Mouse (Mus musculus) retina, adult 2 months (tissue): ENCODE measurements around the gene Plscr1.

Experiments
- DNase-seq: peaks from one replicate; pipeline ENCODE4 v3.0.0-alpha.2; 2012; ENCODE audit warnings: low read depth, low spot score

The Plscr1 gene

DNA sequence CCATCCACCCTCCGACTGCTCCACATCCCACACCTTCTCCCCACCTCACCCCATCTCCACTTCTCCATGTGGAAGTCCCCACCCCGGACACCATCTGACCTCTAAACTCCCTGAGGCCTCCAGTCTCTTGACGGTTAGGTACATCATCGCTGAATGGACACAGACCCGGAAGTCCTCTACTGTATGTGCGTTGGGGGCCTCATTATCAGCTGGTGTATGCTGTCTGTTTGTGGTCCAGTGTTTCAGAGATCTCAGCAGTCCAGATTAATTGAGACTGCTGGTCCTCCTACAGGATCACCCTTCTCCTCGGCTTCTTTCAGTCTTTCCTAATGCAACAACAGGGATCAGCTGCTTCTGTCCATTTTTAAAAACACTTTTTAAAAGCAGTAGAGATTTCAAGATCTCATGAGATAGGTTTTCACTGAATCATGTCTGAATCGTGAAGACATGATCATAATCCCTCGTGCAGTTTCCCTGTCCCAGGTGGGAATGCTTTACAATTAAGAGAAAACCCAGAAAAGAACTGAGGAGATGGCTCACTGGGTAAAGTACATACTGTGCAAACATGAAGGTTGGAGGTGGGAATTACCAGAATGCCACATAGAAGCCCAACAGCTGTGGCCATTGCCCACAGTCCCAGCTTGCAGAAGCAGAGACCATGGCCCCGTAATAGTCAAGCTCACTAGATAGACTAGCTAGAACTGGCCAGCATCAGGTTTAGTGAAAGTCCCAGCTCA, 4.2 kb downstream of the Plscr1 start:
- no peak for DNase-seq

DNA sequence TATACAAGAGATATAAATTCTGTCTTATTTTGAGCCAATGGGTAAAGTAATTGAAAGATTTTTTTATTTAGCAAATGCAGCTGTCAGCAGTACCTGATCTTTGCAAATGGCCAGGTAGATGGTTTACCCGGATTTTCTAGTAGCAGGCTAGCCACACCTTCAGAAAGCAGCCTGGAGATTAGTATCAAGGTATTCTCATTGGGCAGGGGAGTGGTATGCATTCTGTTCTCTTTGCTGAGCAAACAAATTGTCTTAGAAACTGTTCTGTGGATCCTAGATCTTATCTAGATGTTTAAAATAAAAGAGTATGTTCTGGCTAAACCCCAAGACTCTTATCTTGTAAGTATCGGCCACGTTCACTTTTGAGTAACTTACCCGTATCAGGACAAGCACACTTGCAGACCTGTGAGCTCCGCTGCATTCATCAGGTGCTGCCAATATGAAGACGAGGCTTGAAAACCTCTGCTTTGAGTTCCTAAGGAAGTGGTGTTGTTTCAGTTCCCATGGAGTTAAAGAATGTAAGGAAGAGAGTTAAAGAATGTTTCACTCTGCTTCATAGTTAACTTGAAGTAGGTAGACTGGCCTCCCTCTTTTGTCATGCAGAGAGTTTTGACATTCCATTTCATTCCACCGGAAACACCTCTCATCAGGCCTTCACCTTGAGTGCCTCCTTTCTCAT, 11.1 kb downstream of the Plscr1 start:
- no peak for DNase-seq

DNA sequence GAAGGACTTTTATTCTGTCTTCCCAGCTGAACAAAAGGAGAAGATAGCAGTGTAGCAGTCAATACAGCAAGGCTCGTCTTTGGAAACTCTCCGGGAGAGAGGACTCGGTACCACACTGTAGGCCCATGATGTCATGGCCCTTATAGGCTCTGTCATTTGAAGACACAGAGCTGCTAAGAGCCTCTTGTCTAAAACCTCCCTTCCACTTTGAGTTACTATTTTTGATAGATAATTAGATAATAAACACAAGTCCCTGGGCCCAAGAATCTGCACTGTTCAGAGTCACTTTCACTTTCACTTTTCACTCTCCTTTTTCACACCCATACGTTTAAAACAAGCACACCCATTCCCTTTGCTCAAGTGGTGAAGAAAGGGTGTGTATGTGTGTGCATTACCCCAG, 16.2 kb downstream of the Plscr1 start:
- no peak for DNase-seq

DNA sequence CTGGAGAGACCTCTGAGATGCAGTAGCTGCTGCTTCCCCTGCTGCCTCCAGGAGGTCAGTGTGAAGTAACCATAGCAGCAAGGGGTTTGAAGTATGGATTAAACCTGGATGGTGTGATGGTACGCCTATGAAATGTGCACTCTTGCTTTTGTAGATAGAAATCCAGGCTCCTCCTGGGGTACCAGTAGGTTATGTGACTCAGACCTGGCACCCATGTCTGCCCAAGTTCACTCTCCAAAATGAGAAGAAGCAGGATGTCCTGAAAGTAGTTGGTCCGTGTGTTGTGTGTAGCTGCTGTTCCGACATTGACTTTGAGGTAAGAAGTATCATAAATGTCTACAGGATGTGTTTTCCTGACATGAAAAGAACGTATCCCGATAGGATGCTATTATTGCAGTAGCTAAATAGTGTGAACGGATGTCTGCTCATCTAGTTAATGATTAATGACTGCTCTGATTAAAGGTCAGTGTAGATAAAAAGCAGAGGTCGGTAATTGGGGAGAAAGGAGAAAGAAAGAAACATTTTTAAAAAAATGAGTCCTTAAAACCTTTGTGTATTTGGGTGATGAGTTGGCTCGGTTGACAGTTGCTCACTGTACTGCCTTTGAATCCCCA, 17.1 kb downstream of the Plscr1 start:
- no peak for DNase-seq

DNA sequence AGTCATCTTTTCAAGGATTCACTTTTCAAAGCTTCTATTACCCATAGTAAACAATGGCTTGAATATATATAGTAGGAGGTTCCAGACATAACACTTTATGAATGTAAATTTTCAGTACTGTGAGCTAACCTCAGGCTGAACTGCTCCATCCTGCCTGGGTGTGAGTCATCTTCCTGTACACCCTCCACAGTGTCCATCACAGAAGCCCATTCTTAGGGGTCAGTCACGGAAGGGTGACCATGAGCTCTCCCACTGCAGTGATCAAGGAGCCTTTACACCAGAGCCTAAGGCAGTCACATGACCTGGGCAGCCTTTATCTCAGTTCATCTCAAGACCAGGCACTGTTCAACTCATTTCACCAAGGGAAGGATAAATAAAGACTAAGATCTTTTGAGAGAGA, 18.2 kb downstream of the Plscr1 start:
- DNase-seq = no peak

DNA sequence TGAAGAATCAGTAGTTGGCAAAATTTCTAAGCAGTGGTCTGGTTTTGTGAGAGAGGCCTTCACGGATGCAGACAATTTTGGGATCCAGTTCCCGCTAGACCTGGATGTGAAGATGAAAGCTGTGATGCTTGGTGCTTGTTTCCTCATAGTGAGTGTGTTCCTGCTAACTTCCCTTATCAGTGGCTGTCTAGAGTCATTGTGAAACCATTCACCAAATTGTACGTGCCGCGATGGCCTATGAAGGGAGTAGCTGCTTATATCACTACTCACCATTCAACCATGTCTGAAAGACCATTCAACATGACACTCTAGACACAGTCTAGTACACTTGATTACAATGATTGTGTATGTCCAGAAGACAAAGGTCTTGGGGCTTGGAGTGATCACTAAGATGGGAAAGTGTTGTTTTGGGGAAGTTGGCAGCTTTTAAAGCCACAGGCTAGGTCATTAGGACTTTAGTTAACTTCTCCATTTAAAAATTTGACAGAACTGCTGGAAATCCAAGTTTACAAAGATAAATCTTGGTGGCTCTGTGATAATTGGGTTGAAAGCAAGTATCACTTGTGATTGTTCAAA, 20.4 kb downstream of the Plscr1 start:
- no peak for DNase-seq

DNA sequence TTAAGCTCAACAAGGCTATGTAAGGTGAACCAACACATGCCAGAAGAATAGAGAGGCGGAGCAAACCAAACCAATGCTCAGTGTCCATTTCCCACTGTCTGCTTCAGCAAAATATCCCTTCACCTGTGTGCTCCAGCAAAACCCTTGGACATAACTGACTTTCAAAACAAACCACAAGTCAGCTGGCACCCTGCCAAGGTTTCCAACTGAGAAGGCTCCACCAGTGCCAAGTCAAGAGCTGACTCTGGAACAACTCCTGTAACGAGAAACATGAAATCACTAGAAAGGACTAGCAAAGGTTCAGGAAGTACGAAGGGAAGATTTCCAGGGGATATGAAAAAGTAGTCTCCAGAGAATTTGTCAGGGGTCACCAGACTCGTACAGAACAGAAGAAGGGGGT, 21.4 kb downstream of the Plscr1 start:
- no peak for DNase-seq

DNA sequence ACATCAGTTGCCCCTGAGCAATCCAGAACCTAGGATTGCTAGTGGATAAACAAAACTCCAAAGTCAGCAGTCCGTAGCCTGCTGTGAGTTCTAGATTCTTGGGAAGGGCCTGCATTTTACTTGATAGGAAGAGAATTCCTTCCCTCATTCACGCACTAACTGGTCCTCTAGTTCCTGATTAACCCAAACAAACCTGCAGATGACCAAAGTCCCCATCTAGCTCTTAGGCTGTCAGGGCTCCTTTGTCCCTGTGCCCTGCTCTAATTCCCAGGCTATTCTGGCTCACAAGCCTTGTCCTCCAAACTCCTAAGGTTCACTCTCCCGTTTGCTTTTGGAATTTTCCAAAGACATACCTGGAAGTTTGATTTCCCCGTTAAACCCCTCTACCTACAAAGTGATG, 23.1 kb downstream of the Plscr1 start:
- DNase-seq = no peak

DNA sequence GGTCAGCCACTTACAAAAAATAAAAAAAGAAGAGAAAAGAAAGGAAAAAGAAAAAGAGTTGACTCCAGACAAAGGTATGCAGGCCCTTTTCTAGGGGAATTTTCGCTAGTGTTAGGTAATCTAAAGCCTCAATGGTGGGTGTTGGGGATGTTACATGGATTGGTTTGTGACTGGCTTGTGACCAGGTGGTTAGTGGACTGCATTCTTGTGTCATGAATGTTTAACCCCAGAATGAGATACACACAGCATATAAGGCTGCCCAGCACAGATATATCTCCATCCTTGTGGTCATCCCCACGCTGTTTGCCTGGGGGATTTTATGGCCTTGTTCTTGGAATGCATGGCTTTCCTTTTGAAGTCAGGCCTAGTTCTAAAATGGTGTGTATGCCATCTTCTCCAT, 23.7 kb downstream of the Plscr1 start:
- DNase-seq = no peak

DNA sequence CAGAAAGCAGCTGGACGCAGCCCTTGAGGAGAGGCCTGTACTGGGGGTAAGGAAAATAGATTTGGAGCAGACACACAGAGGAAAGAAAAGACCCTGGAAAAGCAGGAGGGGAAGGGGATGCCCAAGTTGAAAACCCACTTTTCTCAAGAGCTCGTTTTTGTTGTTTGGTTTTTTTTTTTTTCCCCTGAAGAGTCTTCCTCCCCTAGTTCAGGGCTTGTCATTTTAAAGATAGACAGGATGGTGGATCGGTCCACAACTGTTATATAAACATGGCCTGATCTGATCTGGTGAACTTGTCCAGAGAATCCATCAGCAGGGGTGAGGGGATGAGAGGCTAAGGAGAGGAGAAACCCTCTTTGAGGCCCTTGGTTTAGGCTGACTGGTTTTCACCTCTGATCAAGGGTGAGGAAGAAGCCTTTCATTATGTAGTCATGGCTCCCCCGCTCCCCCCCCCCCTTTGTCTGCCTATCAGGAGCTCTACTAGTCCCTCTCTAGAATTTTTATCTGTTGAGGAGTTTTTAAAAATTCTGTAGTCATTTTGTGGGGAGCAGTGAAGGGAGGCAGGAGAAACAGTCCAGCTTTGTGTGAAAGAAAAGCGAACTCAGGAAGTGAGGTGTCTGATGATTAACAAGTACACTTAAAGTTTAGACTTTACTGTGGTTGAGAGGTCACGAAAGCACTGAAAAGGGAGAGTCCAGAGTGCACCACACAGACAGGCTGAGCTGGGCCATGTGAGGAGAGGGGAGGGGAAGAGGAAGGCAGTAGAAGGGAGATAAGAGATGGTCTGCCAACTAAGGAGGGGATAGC, 24.6 kb downstream of the Plscr1 start:
- no peak for DNase-seq

DNA sequence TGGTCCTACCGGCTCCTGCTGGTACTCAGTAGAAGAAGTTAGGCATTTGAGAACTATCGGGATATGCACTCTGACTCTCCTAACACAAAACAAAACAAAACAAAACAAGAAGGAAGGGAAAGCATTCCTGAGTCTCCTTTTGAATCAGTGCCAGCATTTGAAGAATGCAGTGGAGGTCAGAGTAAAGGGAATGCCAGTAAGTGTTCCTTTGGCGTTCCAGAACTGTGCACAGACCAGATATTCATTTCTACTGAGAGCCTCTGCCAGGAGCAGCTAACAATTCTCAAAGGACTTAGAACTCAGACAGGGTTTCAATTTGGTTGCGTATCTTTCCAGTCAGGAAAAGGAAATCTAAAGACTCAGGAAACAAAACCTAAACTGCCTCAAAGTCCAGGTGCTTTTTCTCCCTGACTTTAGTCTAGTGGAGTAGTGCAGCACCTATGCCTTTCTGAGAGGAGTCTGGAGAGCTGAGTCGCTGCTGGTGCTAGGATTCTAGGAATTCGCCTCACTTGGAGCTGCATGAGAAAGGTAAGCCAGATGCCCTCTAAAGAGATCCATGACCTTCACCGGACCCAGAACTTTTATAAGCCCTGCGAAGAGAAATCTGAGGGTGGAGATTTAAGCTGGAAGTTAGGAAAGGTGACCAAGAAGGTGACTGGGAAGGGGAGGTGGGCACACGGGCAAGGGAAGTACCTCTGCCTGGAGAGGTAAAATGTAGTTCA, 26.1 kb downstream of the Plscr1 start, which contains the start of gene Plscr2:
TSS of gene Plscr2 (plus strand) at position 117 of the 722 bp plus-strand sequence.
- no peak for DNase-seq

DNA sequence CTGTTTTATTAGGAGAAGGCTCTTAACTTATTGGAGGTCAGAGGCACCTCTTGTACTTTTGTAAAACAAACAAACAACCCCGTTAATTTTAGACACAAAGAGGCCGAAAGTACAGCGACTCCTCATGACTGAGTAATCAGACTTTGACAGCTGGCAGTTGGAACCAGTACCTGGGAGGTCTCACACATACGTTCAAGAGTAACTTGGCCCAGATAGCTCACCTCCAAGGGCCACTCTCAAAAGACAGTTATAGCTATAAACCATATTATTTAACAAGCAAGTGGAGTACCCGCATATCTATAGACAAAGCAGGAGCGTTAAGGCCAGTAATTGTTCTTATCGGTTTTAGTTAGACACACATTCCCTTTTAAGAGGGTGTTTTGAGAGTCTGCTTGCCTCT, 26.8 kb downstream of the Plscr1 start:
- DNase-seq = no peak

DNA sequence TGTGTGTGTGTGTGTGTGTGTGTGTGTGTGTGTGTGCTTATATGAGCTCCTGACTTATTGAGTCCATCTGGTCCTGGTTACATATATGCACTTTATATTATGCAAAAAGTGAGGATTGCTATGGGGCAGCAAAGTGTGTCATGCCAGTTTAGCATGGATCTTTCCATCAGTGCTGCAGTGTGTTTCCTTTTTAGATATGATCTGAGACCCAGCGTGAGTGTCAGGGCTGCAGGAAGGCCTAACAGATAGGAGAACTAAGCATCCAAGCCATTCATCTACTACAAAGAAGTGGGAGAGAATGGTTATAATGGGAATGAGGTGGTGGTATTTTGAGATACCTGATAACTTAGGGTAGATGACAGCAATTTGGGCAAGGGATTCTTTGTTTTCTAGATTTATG, 30.5 kb downstream of the Plscr1 start:
- DNase-seq = no peak

DNA sequence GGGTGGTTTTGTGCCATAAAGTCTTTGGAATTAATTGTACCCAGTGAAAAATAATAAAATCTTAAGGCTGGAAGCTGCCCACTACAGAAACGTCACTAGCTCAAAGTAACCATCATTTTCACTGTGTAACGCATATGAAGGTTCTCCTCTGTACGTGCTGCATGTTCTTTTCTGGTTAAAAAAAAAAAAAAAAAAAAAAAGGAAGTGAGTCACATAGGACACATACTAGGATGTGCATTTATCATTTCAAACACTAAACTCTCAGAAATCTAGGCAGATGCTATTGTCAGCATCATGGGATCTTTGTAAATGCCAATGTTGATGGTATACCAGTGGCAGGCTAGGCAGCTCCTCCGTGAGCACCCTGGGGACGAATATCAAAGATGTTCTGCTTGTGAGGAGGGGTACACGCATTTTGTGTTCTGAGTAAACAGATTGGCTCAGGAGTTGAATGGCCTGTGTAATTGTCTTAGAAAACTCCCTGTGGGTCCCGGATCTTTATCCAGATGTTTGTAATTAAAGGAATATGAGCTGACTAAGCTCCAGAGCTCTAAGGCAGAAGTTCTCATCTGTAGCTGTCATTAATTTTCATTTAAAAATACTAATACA, 33.1 kb downstream of the Plscr1 start:
- DNase-seq = no peak

DNA sequence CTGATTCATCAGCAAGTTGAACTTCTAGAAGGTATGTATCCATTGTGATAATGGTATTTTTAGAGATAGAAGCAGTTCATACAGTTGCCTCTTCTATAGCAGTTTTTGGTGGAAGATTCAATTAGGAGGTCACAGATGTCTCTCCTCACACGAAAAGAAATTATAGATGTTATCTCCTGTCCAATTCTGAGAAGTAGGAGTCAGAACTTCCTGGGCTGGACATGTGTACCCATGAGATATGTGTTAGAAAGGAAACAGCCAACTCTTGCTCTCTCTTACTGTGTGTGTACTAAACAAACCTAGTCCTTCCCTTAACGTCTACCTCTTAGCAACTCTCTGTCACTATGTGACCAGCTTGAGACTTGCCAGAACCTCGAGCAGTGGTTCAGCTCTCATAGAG, 40.1 kb downstream of the Plscr1 start:
- DNase-seq = no peak

DNA sequence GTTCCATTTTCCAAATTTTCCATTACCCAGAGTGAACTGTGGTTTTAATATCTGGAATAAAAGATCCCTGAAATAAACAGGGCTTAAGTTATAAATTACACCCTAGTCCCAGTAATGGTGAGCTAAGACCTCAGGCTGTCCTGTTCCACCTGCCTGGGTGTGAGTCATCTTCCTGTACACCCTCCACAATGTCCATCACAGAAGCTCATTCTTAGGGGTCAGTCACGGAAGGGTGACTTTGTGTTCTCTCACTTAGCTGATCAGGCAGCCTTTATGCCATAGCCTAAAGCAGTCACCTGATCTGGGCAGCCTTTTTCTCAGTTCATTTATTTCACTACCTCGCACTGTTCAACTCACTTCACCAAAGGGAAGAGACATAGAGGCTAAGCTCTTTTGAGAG, 42.6 kb downstream of the Plscr1 start:
- DNase-seq = no peak

DNA sequence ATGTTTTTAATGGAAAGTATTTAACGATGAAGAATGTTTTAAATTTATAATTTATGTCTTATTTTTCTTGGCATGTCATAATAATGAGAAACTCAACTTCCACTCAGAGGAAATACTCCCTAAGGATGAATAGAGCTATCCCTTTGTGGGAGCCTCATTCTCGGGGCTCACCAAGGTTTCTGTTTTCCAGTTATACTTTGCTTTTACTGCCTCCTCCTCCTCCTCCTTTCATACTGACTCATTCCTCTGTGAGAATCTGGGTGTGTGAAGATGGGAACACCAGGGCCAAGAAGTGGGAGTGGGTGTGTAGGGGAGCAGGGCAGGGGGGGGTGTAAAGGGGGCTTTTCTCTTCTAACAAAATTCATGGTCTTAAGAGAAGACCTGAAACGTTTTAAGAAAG, 43.4 kb downstream of the Plscr1 start:
- no peak for DNase-seq

DNA sequence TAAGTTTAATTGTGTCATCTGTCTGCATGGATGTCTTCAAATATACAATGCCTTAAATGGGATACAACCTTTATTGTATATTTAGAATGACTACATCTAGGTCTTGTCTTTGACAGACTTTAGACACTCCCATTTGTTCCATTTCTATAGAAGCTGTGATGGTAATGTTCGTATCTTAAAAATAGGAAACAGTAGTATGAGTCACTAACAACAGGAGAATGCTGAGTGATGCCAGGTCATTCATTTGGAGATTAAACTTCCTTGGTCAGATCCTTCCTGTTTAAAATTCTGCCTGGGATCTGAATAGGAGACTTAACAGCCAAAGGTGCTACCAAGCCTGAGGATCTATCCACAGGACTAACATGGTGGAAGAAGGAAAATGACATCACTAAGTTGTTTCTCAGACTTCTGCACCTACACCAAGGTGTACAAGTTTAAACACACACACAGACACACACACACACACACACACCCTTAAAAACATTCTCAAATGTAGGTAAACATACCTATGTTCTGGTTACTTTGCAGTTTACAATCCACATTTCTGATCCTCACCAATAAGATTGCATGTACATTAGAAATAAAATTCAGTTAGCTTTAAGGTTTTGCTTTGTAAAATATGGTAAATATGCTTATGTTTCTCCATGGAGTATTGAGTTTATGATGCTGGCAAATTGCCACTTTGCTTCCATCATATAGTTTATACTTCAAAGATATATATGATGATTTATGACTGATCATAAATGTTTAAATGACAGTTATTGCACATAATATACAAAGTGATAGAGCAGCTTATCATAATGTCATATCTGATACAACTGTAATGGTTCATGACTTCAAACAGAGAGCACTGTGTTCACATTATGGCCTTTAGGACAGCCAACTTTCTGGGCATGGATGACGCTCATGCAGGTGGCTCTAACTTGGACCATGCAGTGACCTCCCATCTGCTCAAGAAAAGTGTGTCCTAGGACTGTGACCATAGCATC, 44.3 kb downstream of the Plscr1 start:
- no peak for DNase-seq

DNA sequence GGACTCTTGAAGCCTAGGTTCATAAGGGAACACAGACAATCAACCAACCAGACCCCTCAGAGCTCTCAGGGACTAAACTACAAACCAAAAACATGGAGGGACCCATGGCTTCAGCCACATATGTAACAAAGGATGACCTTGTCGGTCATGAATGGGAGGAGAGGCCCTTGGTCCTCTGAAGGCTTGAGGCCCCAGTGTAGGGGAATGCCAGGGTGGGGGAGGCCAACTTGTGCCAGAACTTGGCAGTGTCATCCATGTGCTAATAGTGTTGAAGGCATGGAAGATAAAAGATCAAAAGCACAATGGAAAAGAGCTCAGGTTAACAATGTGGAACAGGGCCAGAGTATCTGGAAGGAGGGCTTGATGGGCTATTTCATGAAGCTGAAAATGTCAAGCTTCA, 48.7 kb downstream of the Plscr1 start:
- DNase-seq = no peak

DNA sequence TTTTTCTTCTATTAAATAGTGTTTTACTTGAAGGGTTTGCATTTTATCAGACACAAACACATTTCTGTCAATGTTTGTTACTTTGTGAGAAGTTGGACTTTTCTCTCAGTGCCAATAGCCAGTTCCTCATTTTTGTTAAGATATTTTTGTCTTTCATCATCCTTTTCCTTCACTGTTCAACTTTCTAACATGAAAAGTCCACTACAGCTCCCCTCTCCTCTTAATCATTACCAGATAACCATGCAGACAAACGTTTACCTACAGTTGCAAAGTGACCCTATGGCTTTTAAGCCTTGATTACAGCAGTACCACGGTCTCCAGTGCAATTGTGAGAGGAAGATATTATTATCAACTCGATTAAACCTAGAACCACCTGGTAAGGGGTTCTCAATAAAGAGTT, 51.7 kb downstream of the Plscr1 start:
- no peak for DNase-seq
